ENCODE assay signal across 9 mouse cellular contexts in genomic region chr15:94403018-94403417, GRCm38 (mm10).
DNase-seq lines count a peak whose midpoint lies in the region; ATAC-seq and TF ChIP-seq lines count a peak whose summit lies in the region.
"Had no signal": no experiment of that assay in that cellular context is flagged by ENCODE, and none has a peak within 500 bp of the region (broad histone marks: within the 10 kb centered on the region; RNA-seq: fewer than 3 reads in every experiment).

No protein-coding gene starts in this region.

- peaks cover 2% of the 10 kb centered on the region; the same call in 1 of the 2 replicates for H3K27me3 ChIP-seq in forebrain, embryonic 16.5 days (replicated peaks; ENCODE audit: control insufficient read depth, insufficient read depth, low read length)
- H3K27me3 ChIP-seq: CH12.LX had no signal

- H3K27ac ChIP-seq in ES-E14 (ENCODE audit: insufficient read depth, low read depth, low read length, poor library complexity, severe bottlenecking): no peak overlapping the region
- H3K27ac ChIP-seq in forebrain, embryonic 16.5 days (ENCODE audit: low read length): no peak overlapping the region

- in situ Hi-C loops in ES-E14 (cut with MboI; ENCODE audit: low sequenced_read_pairs in 2 of 2, unreplicated experiment in 2 of 2): no loop called here

- ATAC-seq in forebrain, embryonic 16.5 days: no peak

- peak overlapping the region; percentile 78 to 88; a peak in 3 of 4 replicates for H3K4me3 ChIP-seq in ES-E14 (ENCODE audit: insufficient read depth in 1 of 2, low read depth in 1 of 2, low read length in 2 of 2, poor library complexity in 1 of 2, severe bottlenecking in 1 of 2)
- H3K4me3 ChIP-seq in forebrain, embryonic 16.5 days (replicated peaks; ENCODE audit: low read length): peak overlapping the region; percentile 73

- H3K36me3 ChIP-seq in ES-E14 (ENCODE audit: control insufficient read depth, insufficient read depth, low read length, poor library complexity, severe bottlenecking): no peaks in the 10 kb centered on the region
- no peaks in the 10 kb centered on the region for H3K36me3 ChIP-seq in forebrain, embryonic 16.5 days (ENCODE audit: control insufficient read depth, insufficient read depth)

- no peak overlapping the region for H3K9ac ChIP-seq in ES-E14 (ENCODE audit: insufficient read depth, low read depth, low read length, poor library complexity, severe bottlenecking)
- H3K9ac ChIP-seq in forebrain, embryonic 16.5 days (replicated peaks; ENCODE audit: low read depth, low read length): peak overlapping the region; percentile 78

- WGBS in forebrain, embryonic 16.5 days: 6% methylated on average over 15 of the region's 15 CpGs

- DNase-seq in gastrocnemius, postnatal 10 days: peak; percentile 19
- DNase-seq in gastrocnemius, postnatal 14 days: no peak
- no peak for DNase-seq in ES-E14 (ENCODE audit: low read depth, low spot score)
- DNase-seq in mesoderm, embryonic 11.5 days (ENCODE audit: low read depth, low spot score): peak; percentile 25
- no peak for DNase-seq in layer of hippocampus, adult 9-11 months
- DNase-seq in cerebellum, adult 18-20 months: no peak
- DNase-seq in ovary, postnatal 14 days (ENCODE audit: low spot score): no peak

- intact Hi-C loops in gastrocnemius, postnatal 14 days (cut with DNase I; ENCODE audit: low total_unique reads): no loop called here

- H3K9me3 ChIP-seq in ES-E14 (ENCODE audit: control insufficient read depth, insufficient read depth, low read depth, low read length): no peaks in the 10 kb centered on the region
- H3K9me3 ChIP-seq in forebrain, embryonic 16.5 days (ENCODE audit: control insufficient read depth, low read length): no peaks in the 10 kb centered on the region

- H3K4me2 ChIP-seq in forebrain, embryonic 16.5 days (ENCODE audit: low read length): peak overlapping the region; percentile 100

- peaks cover 0 to 5% of the 10 kb centered on the region in 2 experiments; a peak in 1 of 4 replicates for H3K4me1 ChIP-seq in ES-E14 (ENCODE audit: control insufficient read depth in 2 of 2, insufficient read depth in 2 of 2, low read length in 2 of 2, poor library complexity in 1 of 2)
- peaks cover 14% of the 10 kb centered on the region for H3K4me1 ChIP-seq in forebrain, embryonic 16.5 days (replicated peaks; ENCODE audit: control insufficient read depth, insufficient read depth, low read length)

TF ChIP-seq in ES-E14, 5 proteins besides CTCF, POLR2A, EP300 and RAD21:
- TF ChIP-seq HCFC1 (IDR thresholded peaks at IDR 0.05; ENCODE audit: borderline replicate concordance, insufficient read depth, low read length): no peak
- no peak for TF ChIP-seq MAFK (IDR thresholded peaks at IDR 0.05; ENCODE audit: insufficient read depth, low read depth, low read length)
- no peak for TF ChIP-seq CHD2 (IDR thresholded peaks at IDR 0.05; ENCODE audit: low read depth, low read length)
- no peak for TF ChIP-seq ZNF384 (IDR thresholded peaks at IDR 0.05; ENCODE audit: low read depth, low read length)
- TF ChIP-seq ZC3H11A (IDR thresholded peaks at IDR 0.05; ENCODE audit: borderline replicate concordance, low read depth, low read length): no peak

Comparison
In these comparisons a context has a peak if more than half of its experiments do, and no peak if none do; other contexts are left out.
1. DNase-seq: peak in gastrocnemius, postnatal 10 days (single experiment) and mesoderm, embryonic 11.5 days (single experiment); none in gastrocnemius, postnatal 14 days (single experiment), ES-E14 (single experiment), layer of hippocampus, adult 9-11 months (single experiment), cerebellum, adult 18-20 months (0 of 2) and ovary, postnatal 14 days (single experiment).